In genomic region chr9:67579541-67579940, GRCm38 (mm10) we compare ENCODE assay signal across 26 mouse cellular contexts. TPM values are rescaled to one million over a fixed set of nuclear protein-coding genes. Genes with fewer than 3 reads are reported as not detected.
DNase-seq lines count a peak whose midpoint lies in the region; ATAC-seq and TF ChIP-seq lines count a peak whose summit lies in the region.
"Had no signal": no experiment of that assay in that cellular context is flagged by ENCODE, and none has a peak within 500 bp of the region (broad histone marks: within the 10 kb centered on the region; RNA-seq: fewer than 3 reads in every experiment).

No protein-coding gene starts in this region.

- H3K9me3 ChIP-seq in neural tube, embryonic 15.5 days (replicated peaks) = no peaks in the 10 kb centered on the region
- H3K9me3 ChIP-seq in midbrain, embryonic 15.5 days = no peaks in the 10 kb centered on the region
- H3K9me3 ChIP-seq: embryonic facial prominence, embryonic 15.5 days; forebrain, embryonic 12.5 days; G1E; heart, embryonic 13.5 days; hindbrain, embryonic 10.5 days; intestine, embryonic 15.5 days had no signal

- ATAC-seq in neural tube, embryonic 15.5 days (ENCODE audit: low FRiP score) = no peak
- no peak for ATAC-seq in midbrain, embryonic 15.5 days (replicated peaks)
- ATAC-seq: activated CD4-positive, CD25-positive, alpha-beta regulatory T cell, adult 4 months; CD4-positive, CD25-positive, alpha-beta regulatory T cell, adult 4 months; forebrain, embryonic 16.5 days; intestine, embryonic 15.5 days; Patski had no signal

- peaks cover 6% of the 10 kb centered on the region for H3K4me1 ChIP-seq in neural tube, embryonic 15.5 days
- H3K4me1 ChIP-seq in midbrain, embryonic 15.5 days = peaks cover under 1% of the 10 kb centered on the region; the same call in 1 of the 2 replicates
- H3K4me1 ChIP-seq: intestine, embryonic 15.5 days had no signal

- no peak overlapping the region for H3K9ac ChIP-seq in neural tube, embryonic 15.5 days (replicated peaks)
- H3K9ac ChIP-seq in midbrain, embryonic 15.5 days = no peak overlapping the region
- H3K9ac ChIP-seq: embryonic facial prominence, embryonic 15.5 days; forebrain, embryonic 12.5 days; heart, embryonic 13.5 days; hindbrain, embryonic 14.5 days; intestine, embryonic 15.5 days had no signal

- WGBS in neural tube, embryonic 15.5 days = 76% methylated on average over 1 of the region's 1 CpGs
- 94% methylated on average over 1 of the region's 1 CpGs for WGBS in midbrain, embryonic 15.5 days

- H3K4me3 ChIP-seq in gastrocnemius, adult 2 months = no peak overlapping the region
- H3K4me3 ChIP-seq in neural tube, embryonic 15.5 days (replicated peaks) = no peak overlapping the region
- H3K4me3 ChIP-seq in midbrain, embryonic 15.5 days = no peak overlapping the region
- H3K4me3 ChIP-seq: embryonic facial prominence, embryonic 15.5 days; erythroblast, embryonic 14.5 days; forebrain, embryonic 12.5 days; heart, embryonic 13.5 days; hindbrain, embryonic 10.5 days; intestine, embryonic 15.5 days had no signal

- no peaks in the 10 kb centered on the region for H3K36me3 ChIP-seq in neural tube, embryonic 15.5 days
- no peaks in the 10 kb centered on the region for H3K36me3 ChIP-seq in midbrain, embryonic 15.5 days (replicated peaks)
- H3K36me3 ChIP-seq: embryonic facial prominence, embryonic 15.5 days; forebrain, embryonic 12.5 days; G1E; heart, embryonic 13.5 days; hindbrain, embryonic 10.5 days; intestine, embryonic 15.5 days had no signal

- intact Hi-C loops in gastrocnemius, adult 2 months (cut with DNase I) = no loop called here

- no peak overlapping the region for H3K4me2 ChIP-seq in neural tube, embryonic 15.5 days
- no peak overlapping the region for H3K4me2 ChIP-seq in midbrain, embryonic 15.5 days
- H3K4me2 ChIP-seq: embryonic facial prominence, embryonic 15.5 days; forebrain, embryonic 12.5 days; heart, embryonic 13.5 days; hindbrain, embryonic 14.5 days; intestine, embryonic 15.5 days had no signal

- no peaks in the 10 kb centered on the region for H3K27me3 ChIP-seq in neural tube, embryonic 15.5 days (replicated peaks)
- no peaks in the 10 kb centered on the region for H3K27me3 ChIP-seq in midbrain, embryonic 15.5 days (replicated peaks)
- H3K27me3 ChIP-seq: embryonic facial prominence, embryonic 15.5 days; forebrain, embryonic 12.5 days; heart, embryonic 13.5 days; intestine, embryonic 15.5 days; Patski had no signal

- peak overlapping the region; percentile 20; the same call in 1 of the 2 replicates for H3K27ac ChIP-seq in gastrocnemius, adult 2 months
- 0 out of 2 replicates have a peak overlapping the region, but pooled peaks have one; percentile 13 for H3K27ac ChIP-seq in neural tube, embryonic 15.5 days (replicated peaks)
- H3K27ac ChIP-seq in midbrain, embryonic 15.5 days = no peak overlapping the region
- H3K27ac ChIP-seq: embryonic facial prominence, embryonic 15.5 days; forebrain, embryonic 12.5 days; hindbrain, embryonic 10.5 days; hindbrain, embryonic 14.5 days; intestine, embryonic 15.5 days had no signal

- TF ChIP-seq CTCF in gastrocnemius, adult 2 months (IDR thresholded peaks at IDR 0.05) = no peak

- no peak for DNase-seq in gastrocnemius, adult 2 months
- DNase-seq in gastrocnemius, postnatal 4 days (ENCODE audit: low spot score in 2 of 2) = no peak
- no peak for DNase-seq in neural tube, embryonic 10.5 days (ENCODE audit: extremely low spot score, low spot score)
- DNase-seq in adipocyte (ENCODE audit: low spot score) = peak; percentile 40
- no peak for DNase-seq in frontal cortex, postnatal 10 days (ENCODE audit: low spot score in 2 of 2)
- DNase-seq: B cell, adult 2 months; cerebellum, adult 11 months; cerebellum, adult 8-10 months; cerebellum, postnatal 14 days; embryo, embryonic 11 days; gastrocnemius, postnatal 25 days; kidney, adult 18-20 months had no signal

RNA-seq across cellular contexts. Expression of gene Tln2, which starts 20.0 kb away (rescaled TPM):
- 10 to 100 TPM; 82.5 to 83.1 TPM for total RNA-seq in gastrocnemius, adult 2 months (2021)
- 100 to 1,000 TPM; 118 to 134 TPM for total RNA-seq in gastrocnemius, postnatal 4 days (2021)
- polyA plus RNA-seq in neural tube, embryonic 15.5 days (2015; fragmentation: Nextera tagmentation; extraction: Ambion mirVana) = 45.7 and 47.7 TPM in 2 replicates
- polyA plus RNA-seq in midbrain, embryonic 15.5 days (2015; fragmentation: Nextera tagmentation; extraction: Ambion mirVana) = 31.2 and 31.5 TPM in 2 replicates
